Mouse (Mus musculus): ENCODE data around the gene Abr.

Gene Abr

GRCm38 (mm10) chr11:76410826-76411225 is 211.3 kb downstream of the Abr start:
- peak in 1 of 2 experiments; percentile 64 for DNase-seq (ENCODE audit: low spot score in 2 of 2)

DNA sequence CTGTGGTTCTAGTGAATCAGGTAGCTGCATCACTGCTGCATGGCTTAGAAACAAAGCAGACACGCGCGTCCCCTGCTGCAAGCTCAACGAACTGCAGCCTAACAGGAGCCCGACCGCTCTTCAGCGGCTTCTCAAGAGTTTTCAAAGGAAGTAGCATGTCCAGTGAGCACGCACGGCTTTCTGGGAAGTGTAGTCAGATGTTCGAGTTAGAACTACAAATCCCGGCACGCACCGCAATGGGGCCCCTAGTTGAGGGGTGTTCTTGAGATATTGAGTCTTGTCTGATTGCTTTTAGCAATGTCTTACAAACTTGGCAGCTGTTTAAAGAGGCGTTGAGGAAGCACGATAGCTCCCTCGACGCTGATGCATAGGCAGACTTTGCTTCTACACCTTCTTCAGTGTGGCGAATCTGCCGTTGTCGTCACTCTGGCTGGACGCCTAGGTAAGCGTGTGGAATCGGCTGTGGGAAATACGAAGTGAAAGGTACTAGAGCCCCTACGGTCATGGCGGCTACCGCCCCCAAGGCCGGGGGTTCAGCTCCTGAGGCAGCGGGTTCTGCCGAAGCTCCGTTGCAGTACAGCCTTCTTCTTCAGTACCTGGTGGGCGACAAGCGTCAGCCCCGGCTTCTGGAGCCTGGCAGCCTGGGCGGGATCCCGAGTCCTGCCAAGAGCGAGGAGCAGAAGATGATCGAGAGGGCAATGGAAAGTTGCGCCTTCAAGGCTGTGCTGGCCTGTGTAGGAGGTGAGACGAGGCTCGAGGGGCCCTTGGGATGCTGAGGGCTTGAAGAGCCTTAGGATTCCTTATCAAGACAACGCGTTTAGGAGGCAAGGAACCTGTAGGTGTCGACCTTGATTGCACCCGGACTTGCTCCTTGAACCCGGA is 215.2 kb downstream of the Abr start, which contains the start of gene Timm22:
Gene Timm22, plus strand, starts transcription at position 251 of the 882 bp plus-strand sequence.
- DNase-seq (ENCODE audit: low spot score in 2 of 2): peak; percentile 94 to 99

GRCm38 (mm10) chr11:76405626-76406264 is 216.4 kb downstream of the Abr start:
- no peak for DNase-seq (ENCODE audit: low spot score in 2 of 2)

GRCm38 (mm10) chr11:76405113-76405512 is 217.0 kb downstream of the Abr start:
- DNase-seq (ENCODE audit: low spot score in 2 of 2): no peak

DNA sequence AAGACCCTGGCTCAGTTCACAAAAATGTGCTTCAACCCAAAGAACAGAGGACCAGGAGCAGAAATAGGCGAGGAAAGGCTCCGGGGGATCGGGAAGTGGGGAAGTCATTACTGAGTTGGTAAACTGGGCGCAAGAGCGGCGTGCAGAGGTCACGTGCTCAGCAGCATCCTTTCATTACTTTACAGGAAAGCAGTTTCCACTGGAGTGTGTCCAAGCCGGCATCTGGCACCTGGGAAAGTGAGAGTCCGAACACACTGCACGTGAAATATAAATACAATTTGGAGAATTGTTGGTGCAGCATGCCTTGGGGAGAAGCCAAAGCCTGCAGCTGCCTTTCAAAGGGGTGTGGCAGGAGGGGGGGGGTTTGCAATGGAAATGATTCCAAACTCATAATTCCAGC is 220.7 kb downstream of the Abr start:
- no peak for DNase-seq (ENCODE audit: low spot score in 2 of 2)

GRCm38 (mm10) chr11:76399587-76400330 is 222.4 kb downstream of the Abr start:
- no peak for DNase-seq (ENCODE audit: low spot score in 2 of 2)

DNA sequence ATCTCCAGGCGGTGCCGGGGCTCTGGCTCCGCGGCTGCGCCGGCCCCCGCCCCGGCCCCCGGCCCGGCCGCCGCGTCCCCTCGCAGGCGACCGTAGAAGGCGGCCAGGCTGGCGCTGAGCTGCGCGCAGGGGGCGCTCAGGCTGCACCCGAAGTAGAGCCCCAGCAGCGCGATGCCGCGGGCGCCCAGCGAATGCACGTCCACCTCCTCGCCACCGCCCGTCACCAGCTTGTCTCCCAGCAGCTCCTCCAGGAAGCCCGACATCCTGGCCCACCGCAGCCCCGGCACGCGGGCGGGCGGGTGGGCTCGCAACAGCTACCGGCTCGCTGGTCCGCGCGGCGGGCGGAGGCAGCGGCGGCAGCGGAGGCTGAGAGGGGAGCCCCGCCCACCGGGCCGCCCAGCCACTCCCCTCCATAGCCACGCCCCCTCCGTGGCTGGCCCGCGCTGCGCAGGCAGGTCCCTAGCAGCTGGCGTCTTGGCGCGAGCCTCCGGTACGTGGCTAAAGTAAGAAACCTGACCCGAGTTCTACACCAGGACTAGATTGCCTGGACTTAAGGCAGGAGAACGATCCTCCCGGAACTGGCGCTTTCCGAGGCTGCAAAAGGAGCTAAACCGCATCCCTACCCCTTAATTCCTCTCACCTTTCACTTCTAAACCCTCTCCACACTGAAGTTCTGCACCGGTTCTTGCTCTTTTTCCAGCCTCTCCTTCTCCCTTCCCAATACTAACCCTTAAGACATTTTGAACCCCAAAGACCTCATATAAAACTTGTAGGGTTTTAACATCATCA is 223.1 kb downstream of the Abr start, which contains the start of gene Nxn:
Gene Nxn, minus strand, starts transcription at position 343 of the 789 bp plus-strand sequence.
- DNase-seq (ENCODE audit: low spot score in 2 of 2): peak in 1 of 2 experiments; percentile 65

- DNase-seq (ENCODE audit: low spot score in 2 of 2): no peak
Measured at GRCm38 (mm10) chr11:76398312-76398797, 223.8 kb downstream of the Abr start.

DNA sequence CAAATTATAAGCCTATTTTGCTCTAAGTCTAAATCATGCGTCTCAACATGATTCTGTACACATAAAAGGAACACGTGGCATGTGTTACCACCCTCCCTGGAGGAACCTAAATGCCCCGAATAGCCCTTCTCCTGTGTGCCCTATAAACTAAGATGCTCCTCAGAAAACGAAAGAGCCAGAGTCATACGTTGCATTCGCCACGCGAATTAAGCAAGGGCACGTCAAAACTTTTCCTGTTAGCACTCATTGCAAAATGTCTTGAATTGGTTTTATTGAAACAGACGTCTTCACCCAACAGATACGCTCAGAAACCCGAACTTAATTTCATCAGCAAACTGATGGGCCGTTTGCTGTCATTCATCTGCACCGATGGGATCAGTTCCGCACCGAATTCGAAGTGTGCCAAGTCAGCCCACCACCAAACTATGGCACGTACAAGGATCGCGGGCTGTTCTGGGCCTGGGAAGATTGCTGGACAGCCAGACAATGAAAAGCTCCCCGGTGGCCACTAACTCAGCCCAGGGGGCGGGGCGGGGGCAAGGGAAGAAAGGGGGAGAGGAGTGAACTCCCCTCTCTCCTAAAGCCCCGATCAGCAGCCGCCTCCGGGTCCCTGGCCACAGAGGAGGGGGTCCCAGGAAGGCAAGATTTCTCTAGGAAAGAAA is 224.3 kb downstream of the Abr start:
- no peak for DNase-seq (ENCODE audit: low spot score in 2 of 2)

DNA sequence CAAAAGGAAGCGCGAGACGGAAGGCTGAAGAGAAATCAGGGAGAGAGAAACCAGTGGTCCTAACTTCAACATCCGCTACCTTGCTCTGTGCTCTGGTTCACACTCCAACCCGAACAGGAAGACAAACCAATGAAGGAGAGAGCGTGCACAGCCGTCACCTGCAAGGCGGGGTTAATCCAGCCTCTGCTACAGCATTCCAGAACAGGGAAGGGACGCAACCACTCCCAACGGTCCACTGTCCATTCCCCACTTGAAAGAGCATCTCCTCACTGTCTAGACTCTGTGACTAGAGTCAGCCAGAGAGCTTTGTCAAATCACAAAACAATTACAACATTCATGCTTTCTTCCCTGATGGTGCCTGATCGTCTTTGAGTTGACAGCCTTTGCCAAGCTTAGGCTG is 229.1 kb downstream of the Abr start:
- no peak for DNase-seq (ENCODE audit: low spot score in 2 of 2)

GRCm38 (mm10) chr11:76392532-76392931 is 229.6 kb downstream of the Abr start:
- no peak for DNase-seq (ENCODE audit: low spot score in 2 of 2)

DNA sequence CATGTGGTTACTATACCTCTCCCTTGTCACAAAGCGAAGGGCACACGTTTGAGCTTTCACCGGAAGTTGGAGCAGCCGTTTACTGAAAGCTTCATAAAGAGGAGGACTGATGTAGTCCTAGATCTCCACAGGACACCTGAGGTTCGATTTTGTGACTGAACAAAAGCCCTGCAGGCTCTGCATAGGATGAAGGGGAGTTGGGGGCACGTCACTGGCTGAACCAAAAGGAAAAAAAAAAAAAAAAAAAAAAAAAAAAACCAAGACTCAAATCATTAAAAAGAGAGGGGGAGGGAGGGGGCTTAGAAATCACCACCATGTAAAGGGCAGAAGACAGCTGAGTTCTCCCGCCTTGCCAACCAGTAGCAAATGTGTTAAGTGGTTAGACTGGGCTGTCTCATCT is 233.4 kb downstream of the Abr start:
- no peak for DNase-seq (ENCODE audit: low spot score in 2 of 2)

GRCm38 (mm10) chr11:76387097-76387496 is 235.0 kb downstream of the Abr start:
- no peak for DNase-seq (ENCODE audit: low spot score in 2 of 2)

- no peak for DNase-seq (ENCODE audit: low spot score in 2 of 2)
Measured at GRCm38 (mm10) chr11:76385746-76386145, 236.4 kb downstream of the Abr start.

GRCm38 (mm10) chr11:76385017-76385416 is 237.1 kb downstream of the Abr start:
- DNase-seq (ENCODE audit: low spot score in 2 of 2): no peak

- no peak for DNase-seq (ENCODE audit: low spot score in 2 of 2)
Measured at GRCm38 (mm10) chr11:76384307-76384706, 237.8 kb downstream of the Abr start.

GRCm38 (mm10) chr11:76382711-76383324 is 239.3 kb downstream of the Abr start:
- no peak for DNase-seq (ENCODE audit: low spot score in 2 of 2)

DNA sequence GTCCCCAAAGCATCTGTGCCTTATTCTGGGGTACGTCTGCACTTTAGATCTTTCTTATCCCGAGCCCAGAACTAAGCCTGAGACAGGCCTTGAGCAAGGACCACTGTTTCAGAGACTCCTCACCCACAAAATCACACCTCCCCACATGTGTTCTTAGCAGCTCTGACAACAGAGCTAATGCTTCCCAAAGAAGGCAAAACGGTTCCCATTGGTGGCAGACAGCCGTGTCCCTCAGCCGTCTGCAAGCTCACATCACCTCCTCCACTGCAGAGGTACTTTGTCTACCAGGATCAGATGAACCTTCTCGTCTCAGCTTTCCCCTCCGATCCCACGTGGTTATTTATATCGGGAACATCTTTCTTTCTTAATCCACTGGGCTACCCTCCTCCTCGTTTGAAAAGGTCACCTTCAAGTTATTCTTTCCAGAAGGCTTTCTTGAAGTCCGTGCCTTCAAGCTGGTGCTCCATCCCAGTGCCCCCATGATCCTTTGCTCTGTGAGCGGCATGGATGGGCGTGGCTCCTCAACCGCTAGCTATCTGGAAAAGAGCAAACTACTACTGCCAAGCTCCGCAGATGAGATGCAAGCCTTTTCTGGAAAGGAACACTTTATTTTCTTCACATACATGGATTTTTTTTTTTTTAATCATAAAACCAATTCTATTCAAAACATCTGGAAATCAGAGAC is 240.8 kb downstream of the Abr start:
- no peak for DNase-seq (ENCODE audit: low spot score in 2 of 2)

GRCm38 (mm10) chr11:76379921-76380544 is 242.1 kb downstream of the Abr start:
- DNase-seq (ENCODE audit: low spot score in 2 of 2): no peak
